Mouse (Mus musculus) MN1 (cell line): ENCODE measurements around the gene Tmf1.

Experiments used
- DNase-seq: peaks from one replicate; pipeline ENCODE4 v3.0.0-alpha.2; 2016; ENCODE audit warnings: low spot score

The Tmf1 gene

DNA sequence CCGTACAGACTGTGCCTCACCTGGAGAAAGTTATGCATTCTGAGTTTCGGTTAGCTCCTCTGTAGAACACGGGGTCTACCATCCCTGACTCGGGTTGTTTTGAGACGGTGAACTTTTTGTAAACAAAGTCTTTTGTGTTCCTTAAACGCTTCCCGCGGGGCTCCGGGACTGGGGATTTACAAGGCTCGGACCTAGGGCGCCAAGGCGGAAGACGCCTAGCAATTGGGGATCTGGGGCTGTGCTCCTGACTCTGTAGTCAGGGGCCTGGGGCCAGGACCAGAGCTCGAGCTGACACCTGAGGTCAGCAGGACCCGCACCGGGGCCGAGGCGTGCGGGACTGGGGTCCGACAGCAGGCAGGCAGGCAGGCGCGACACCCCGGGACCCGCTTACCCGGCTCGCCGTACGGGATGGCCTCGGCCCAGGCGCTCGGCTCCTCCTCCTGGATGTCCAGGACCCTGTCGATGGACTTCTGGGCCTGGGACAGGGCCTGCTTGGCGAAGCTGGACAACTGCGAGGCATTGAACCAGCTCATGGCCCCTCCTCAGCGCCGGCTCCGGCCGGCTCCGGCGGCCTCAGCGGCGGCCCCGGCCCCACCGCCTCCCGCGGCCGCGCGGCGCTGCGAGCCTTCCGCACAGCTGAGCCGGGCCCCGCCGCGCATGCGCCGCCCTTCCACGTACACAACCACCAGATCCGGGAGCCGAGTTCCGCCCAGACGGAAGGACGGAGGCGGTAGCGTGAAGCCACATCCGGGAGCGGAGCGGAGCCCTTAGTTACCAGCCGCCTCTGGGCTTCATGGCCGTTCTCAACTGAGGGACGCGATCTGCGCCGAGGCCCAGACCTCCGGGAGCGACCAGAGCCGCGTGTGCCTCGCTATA is at the start of gene Tmf1:
TSS of gene Tmf1 (minus strand) at position 632 of the 876 bp plus-strand sequence.
- peak; percentile 97 for DNase-seq

DNA sequence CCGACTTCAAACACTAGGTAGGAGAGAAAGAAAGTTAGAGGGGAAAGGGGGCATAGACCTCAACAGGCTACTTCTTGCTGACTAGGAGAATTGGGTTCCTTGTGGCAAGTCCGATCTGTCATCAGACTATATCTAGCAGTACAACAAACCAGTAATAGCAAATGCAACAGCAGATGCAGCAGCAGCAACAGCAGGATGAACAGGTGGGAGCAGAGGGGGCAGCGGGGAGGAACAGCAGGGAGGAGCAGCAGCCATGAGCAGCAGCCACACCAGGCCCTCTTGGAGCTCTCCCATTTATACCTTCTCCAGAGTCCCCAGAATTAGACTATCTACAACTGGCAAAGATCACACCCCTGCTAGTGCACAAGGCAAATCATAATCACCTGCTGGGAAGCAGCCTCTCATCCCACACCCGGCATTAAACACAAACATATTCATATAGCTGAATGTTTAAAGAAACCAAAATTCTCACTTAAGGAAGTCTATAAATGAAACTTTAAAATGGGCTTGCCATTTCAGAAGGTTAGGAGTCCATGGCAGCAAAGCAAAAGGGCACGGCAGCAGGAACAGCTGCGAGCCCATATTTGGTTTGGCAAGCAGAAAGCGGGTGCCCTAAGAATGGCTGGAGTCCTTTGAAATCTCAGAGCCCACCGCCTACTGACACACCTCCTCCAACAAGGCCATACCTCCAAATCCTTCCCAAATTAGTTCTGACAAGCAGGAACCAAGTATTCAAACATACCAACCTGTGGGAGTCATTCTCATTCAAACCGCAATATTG is 48.3 kb upstream of the Tmf1 start:
- DNase-seq, result no peak

DNA sequence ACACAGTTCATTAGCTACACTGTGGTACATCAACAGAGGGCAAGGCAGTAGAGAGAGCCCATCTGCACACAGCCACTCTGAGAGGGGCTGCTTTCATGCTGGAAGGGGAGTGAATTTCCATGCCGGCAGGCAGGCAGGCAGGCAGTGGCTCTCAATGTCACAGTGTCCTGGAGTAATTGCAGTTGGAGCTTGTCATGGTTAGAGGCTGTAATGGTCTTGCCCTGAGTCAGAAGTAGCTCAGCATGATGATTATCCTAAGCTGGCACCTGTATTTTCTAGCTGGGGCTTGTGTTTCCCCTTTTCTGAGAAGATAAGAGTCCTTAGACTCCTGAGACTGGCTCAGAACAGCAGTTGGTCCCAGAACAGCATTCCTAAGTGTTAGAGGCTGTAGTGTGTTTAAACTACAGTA is 47.2 kb upstream of the Tmf1 start:
- DNase-seq, result no peak

DNA sequence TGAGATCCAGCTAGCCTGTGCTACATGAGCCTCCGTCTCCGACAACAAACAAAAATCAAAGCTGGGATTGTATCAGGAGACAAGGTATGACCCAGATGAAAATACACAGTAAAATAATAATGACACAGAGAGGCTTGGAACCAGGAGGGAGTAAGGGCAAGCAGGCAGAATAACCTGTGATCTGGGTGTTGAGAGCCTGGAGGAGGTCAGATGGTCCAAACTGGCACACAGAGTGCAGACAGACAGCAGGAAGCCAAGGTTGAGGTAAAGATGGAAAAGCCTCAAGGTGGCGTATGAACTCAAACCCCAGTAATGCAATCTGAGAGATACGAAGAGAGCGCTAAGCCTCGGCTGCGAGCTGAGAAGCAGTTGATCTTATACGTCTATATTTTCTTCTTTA is 45.6 kb upstream of the Tmf1 start:
- DNase-seq, result no peak

DNA sequence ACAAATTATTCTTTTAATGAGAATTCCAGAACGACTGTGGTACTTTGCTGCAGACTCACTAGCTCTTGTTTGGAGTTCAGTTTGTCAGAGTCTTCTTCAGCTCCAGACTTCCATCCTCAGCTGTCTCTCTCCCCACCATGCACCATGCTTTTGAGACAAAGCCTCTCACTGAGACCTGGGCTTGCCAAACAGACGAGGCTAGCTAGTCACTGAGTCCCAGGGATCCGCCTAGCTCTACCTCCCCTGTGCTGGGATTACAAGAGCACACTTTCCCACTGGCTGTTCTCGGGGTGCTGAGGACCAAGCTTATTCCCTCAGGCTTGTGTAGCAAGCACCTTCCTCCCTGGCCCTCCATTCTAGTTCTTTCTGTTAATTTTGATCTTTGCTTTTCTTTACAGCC is 44.6 kb upstream of the Tmf1 start:
- no peak for DNase-seq

DNA sequence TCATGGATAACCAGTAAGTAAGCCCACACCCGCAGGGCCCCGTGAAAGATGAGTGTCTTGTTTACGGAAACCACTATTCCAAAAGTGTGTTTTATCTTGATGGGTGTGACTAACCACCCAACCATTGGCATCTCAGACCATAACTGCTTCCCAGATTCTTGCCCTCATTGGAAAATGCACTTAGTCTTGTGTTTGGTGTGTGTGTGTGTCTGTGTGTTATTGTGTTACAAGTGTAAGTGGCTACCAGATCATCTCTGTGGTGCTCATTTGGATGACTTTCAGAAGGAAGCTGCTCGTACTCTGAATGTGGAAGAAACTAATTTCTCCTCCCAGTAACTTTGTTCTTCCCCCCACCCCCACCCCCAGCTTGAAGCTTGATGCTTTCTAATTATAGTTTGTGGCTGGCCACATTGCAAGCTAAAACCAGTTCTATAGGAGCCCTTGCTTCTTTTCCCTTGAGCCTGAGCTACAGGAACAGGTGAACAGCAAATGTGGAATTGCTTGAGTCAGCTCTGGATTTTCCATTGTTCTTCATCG is 44.1 kb upstream of the Tmf1 start:
- DNase-seq, result no peak

DNA sequence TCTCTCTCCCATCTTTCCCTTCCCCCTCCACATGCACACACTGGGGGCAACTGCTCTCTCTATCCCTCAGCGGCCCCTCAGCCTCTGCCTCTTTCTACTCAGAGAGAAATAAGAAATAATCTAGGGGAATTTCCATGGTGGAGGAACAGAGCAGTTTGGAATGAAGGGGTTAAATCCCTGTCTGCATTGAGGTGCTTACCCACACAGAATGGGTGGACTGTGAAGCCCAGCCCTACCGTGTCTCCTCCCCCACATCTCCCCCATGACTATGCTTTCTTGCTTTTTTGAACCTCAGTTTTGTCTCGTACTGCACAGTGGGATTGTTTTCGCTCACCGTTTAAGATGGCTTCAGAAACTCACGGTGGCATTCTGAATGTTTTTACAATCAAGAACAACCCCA is 43.4 kb upstream of the Tmf1 start:
- DNase-seq, result no peak

DNA sequence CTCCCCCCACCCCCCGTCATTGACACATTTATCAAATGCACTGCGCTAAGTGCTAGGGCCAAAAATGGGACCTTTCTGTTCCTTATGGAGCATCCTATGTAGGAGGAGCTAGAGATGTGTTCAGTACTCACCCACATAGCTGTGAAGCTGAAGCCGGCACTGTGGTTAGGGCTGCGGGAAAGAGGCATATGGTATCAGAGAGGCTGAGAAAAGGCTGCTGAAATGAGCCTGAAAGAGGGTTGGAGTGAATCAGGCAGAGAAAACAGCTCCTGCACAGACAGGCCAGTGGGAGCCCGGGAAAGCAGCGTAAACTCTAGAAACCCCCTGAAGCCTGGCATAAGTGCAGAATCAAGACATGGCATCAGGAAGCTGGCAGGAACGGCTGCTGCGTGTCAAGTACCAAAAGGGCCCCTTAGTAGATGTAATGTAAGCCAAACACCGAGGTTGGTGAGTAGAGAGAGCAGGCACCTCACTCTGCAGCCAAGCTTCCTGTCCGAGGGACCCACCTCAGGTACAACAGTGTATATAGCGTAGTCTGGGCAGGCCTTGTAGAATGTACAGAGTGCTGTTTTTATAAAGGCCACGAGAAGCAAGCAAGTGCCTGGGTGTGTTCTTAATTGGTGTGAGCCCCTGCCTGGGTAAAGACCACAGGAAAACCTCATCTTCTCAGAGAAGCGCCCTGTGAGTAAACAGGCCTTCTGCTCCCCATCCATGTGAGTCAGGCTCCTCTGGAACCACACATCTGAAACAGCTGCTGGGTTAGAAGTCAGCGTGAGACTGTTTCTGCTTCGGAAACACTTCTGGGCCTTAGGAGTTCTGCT is 42.5 kb upstream of the Tmf1 start:
- no peak for DNase-seq

DNA sequence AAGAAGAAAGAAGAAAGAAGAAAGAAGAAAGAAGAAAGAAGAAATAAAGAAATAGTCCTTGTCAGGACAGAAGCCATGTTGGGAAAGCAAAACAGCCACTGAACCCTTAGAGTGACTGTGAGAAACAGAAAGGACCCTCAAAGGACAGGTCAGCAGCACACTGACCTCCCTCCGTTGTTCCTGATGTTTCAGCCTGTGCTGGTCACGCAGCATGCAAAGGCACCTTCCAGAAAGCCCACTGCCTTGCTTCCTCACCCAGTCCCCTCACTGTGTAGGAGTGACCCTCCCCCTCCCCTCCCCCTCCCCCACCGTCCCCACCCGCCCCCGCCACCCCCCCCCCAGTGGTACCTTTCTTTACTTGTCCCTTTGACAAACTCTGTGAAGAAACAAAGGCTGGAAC is 41.8 kb upstream of the Tmf1 start:
- DNase-seq, result no peak

DNA sequence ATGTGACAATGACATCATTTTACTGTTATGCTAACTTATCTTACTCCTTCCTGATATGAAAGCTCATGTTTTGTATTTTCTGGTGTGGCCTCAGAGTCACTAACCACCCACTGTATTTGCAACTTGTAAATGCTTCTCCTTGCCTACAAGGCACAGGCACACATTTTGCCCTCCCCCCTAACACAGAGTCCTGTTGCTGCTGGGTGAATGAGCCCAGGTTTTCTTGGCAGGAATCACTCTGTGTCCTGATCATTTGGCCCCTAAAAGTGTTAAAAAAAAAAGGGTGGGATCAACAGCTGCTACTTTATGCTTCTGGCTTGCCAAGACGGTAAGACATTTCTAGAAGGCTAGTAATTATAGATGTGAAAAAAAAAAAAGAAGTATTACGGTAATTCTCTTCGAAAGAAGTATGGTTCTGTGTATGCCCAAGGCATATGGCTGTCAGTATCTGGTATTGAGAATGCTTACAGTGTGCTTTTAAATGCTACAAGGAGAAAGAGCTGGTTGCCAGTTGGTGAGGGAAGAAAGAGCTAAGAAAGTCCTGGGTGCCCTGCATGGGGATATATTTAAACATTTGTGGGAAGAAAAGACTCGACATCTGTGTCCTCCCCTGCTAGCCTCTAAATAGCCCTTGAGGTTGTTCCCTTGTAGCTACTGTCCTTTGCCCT is 37.4 kb upstream of the Tmf1 start:
- no peak for DNase-seq

DNA sequence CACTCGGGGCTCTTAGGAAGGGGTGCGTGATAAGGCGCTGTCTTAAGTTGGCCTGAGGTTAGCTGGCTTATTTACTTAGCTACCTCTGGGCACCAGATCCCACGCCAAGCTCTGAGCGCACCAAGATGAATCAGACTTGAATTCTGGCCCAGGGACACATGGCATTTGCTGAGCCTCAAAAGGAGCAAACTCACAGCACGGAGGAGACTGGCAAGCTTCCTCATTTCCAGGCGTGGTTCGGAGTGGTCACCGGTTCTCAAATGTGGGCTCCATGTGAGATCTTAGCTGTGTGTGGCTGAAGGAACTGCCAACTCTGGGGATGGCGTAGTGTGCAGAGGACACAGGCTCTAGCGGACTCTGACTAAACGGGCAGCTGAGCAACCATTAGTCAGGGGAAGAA is 33.1 kb upstream of the Tmf1 start:
- peak; percentile 61 for DNase-seq

DNA sequence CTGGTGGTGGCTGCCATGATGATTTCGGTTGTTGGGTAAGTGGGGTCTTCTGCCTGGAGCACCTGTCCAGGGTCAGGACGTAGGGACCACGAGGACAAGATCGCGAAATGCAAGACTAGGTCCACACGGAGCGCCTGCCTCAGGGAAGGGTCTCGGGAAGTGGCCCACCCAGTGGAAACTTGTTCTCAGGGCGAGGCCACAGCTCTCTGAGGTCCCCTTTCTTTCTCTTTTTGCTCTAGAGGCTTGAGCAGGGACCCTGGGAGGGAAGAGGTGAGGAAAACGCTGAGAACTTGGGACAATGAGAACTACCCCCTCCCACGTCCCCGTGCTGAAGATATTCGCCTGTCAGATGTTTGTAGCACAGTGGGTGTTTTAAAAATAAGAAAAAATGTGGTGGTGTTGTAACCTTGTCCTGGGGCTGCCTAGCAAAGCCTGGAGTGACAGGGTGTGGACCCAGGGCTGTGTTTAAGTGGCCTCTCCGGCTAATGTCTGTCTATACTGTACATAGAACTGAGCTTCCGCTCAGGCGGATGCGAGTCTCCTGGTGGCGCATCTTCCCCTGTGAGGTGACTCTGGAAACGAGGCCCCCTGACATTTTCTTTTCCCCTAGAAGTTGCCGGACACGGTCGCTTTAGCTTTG is 32.2 kb upstream of the Tmf1 start:
- DNase-seq, result peak; percentile 55

DNA sequence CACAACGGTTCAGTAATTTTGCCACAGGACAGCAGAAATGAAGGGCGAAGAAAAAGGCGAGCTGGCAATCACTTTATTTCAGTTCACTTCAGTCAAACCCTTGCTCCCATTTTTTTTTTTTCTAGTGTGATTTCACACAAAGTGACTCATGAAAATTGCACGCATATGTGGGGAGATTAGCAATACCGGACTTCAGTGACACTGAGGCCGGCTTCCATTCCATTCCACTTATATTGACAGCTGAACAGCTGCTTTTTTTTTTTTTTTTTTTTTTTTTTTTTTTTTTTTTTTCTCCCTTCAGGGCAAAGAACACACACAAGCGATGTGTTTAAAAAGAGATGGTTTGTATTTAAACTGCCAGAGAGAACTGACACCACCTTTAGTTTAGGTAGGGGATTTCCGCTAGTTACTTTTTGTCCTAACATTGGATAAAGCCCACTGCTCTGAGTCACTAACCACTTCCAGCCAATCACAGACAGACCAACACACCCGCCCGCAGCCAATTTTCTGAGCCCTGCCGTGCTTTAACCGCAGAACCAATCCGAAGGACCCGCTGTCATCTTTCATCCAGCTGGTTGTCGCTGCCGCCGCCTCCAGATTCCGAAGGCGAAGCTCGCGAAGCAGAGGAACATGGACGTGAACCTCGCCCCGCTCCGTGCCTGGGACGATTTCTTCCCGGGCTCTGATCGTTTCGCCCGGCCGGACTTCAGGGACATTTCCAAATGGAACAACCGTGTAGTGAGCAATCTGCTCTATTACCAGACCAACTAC is 31.5 kb upstream of the Tmf1 start, which contains the start of gene Arl6ip5:
TSS of gene Arl6ip5 (plus strand) at position 499 of the 771 bp plus-strand sequence.
- peak; percentile 94 for DNase-seq

DNA sequence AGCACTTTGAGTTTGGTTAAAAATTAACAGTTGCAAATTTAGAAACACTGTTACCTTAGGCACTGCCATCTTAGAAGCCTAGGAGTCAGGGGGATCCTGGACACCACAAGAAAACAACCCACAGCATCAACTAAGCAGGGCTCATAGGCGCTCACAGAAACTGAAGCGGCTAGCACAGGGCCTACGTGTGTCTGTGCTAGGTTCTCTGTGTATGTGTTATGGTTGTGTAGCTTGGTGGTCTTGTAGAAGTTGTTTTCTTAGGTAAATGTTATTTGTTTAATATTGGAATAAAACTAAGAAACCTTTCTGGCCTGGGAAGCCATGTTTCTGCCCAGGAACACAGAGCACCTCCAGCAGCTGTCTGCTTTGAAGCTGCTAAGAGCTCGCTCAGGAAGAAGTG is 30.8 kb upstream of the Tmf1 start:
- DNase-seq, result no peak

DNA sequence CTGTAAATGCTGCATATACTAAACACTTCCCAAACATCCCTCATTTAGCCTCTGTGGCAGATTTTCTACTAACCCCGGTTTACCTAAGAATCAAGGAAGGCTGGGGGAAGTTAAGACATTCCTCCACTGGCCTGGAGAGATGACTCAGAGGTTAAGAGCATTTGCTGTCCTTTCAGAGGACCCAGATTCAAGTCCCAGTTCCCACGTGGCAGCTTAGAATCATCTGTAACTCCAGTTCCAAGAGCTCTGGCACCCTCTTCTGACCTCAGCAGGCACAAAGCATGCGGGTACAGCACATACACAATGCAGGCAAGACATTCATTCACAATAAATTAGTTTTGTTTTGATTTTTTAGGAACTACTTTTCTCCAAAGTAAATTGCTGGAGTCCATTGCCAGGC is 30.3 kb upstream of the Tmf1 start:
- DNase-seq, result peak; percentile 19

DNA sequence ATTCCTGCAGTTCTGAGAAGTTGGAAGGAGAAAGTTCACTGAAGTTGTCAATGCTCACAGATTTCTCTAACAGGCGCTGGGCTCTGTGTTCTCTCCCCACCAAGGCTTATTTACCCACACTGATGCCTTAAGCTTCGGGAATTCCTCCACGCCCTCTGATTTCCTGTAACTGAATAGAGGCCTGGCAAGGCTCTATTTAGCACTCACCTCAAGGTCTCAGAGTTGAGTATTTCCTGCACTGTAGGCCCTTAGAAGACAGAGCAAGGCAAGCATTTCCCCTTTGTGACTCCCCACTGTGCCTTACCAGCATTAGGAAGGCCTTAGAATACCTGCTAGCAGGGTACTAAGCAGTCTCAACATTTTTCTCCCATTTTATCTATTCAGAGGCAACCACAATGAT is 29.5 kb upstream of the Tmf1 start:
- no peak for DNase-seq

DNA sequence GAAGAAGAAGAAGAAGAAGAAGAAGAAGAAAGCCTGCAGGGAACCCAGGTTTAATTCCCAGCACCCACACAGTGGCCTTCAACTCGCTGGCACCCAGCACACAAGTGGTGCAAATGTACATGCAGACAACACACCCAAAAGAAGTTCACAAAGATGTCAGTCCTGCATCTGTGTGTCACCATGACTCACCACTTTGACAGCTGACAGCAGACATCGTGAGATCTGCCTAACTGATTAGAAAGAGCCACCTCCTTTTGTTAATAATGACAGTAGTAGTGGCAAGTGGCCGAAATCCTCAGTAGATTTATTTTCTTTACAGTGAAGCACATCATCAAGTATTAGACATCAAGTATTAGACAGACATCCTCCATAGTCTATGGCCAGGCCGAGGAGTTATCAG is 28.2 kb upstream of the Tmf1 start:
- peak; percentile 33 for DNase-seq

DNA sequence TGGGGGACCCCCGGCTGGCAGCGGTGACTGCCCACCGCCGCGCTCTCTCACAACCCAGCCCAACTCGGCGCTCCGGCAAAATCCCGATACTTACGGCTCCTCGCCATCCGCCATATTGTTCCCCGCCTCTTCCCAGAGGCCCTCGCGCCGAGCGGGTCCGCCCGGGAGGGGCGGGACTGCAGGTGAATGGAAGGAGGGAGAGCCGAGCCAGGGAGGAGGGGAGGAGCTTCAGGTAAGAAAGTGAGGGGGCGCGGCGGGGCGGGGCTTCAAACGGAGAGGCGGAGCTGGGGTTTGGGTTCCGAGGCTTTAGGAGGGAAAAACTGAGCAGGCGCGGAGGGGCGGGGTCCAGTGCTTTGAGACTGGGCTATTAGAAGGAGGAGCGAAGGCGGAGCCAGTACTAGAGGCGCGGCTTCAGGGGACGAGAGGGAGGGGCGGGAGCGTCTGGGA is 26.5 kb upstream of the Tmf1 start, which contains the start of gene Uba3:
TSS of gene Uba3 (minus strand) at position 209 of the 447 bp plus-strand sequence.
- DNase-seq, result peak; percentile 98

DNA sequence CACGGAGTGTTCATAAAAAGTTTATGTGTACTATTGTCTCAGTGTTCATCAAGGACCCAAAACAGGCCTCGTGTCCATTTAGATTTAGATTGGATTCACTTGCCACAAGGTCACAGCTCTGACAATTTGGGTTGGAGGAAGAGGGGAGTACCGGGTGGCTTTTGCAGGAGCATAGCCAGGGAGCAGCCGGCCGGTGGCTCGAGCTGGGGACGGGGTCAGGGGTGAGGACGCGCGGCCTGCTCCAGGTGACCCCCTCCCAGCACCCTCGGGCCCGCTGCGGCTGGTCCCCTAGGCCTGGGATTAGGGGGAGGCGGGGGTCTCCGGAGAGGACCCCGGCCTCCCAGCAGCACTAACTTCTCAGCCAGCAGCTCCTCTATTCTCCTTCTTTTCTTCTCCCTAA is 26.0 kb upstream of the Tmf1 start:
- DNase-seq, result no peak

DNA sequence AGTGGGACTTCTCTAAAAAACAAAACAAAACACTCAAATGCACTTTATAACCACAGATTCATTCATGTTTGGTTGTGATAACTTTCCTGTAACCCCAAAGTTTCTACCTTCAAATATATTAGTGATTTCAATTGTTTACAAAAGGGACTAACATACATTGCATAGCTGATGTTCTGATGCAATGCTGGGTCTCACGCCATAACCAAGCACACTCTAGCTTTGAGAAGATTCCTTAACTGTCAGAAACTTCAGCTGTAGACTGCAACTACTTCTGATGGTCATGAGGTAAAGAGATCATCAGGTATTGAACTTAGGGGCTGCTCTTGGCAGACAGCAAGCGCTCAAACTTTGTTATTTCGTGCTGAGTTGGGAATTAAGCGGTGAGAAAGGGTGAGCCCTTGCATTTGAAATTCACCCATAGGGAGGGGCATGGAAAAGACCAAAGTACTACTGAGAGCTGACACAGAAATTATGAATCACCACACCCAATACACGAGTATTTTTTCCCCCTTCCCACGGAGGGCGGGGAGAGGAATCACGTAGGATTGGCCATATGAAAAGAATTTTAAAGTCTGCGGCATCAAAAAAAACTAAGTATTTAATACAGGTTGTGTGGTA is 25.4 kb upstream of the Tmf1 start:
- peak; percentile 26 for DNase-seq
